Mouse (Mus musculus) midbrain, embryonic 14.5 days (tissue): Measurements from ENCODE around the gene 4921511M17Rik. TPM values are rescaled to one million over a fixed set of nuclear protein-coding genes. Genes with fewer than 3 reads are reported as not detected.
"Not testable (repeated sequence)": the region's sequence is repeated elsewhere in the genome, so short reads cannot be mapped to it uniquely, and the experiment has no call there.

ENCODE experiments used
- ATAC-seq: fragments of 200-750 bp; cut with Nextera tagmentation; 2 replicates; pipeline ENCODE4 v1.8.0; 2017; ENCODE audit warnings: moderate number of reproducible peaks, moderate library complexity; ENCODE audit not compliant: low FRiP score, low TSS enrichment
- DNase-seq: peaks from one replicate; pipeline ENCODE4 v3.0.0-alpha.2; 2015
- H3K27ac ChIP-seq: fragments of 300-500 bp; sonication (generic); replicated peaks from 2 replicates; pipeline ENCODE4 v1.5.1; 2014; ENCODE audit warnings: mild to moderate bottlenecking, low read depth, low read length, moderate library complexity
- H3K27me3 ChIP-seq: fragments of 300-500 bp; sonication (generic); 2 replicates; pipeline ENCODE4 v1.6.1; 2014; ENCODE audit warnings: low read length, control low read depth, mixed read lengths; ENCODE audit not compliant: control insufficient read depth, insufficient read depth
- H3K36me3 ChIP-seq: fragments of 300-500 bp; sonication (generic); 2 replicates; pipeline ENCODE4 v1.6.1; 2014; ENCODE audit warnings: low read length, control low read depth; ENCODE audit not compliant: control insufficient read depth, insufficient read depth
- H3K4me1 ChIP-seq: fragments of 300-500 bp; sonication (generic); 2 replicates; pipeline ENCODE4 v1.6.1; 2014; ENCODE audit warnings: mild to moderate bottlenecking, antibody characterized with exemption, low read length, control low read depth; ENCODE audit not compliant: control insufficient read depth, insufficient read depth
- H3K4me2 ChIP-seq: fragments of 300-500 bp; sonication (generic); 2 replicates; pipeline ENCODE4 v1.6.1; 2014; ENCODE audit warnings: mild to moderate bottlenecking, low read length, moderate library complexity
- H3K4me3 ChIP-seq: fragments of 300-500 bp; sonication (generic); replicated peaks from 2 replicates; pipeline ENCODE4 v1.5.1; 2014; ENCODE audit warnings: low read depth, low read length
- H3K9ac ChIP-seq: fragments of 300-500 bp; sonication (generic); replicated peaks from 2 replicates; pipeline ENCODE4 v1.6.1; 2014; ENCODE audit warnings: mild to moderate bottlenecking, low read length, moderate library complexity
- H3K9me3 ChIP-seq: fragments of 300-500 bp; sonication (generic); 2 replicates; pipeline ENCODE4 v1.6.1; 2016; ENCODE audit warnings: low read length, control low read depth, mixed read lengths; ENCODE audit not compliant: control insufficient read depth
- WGBS: fragments of 180-500 bp; shearing (Covaris S2); extraction: QIAGEN DNeasy Blood & Tissue Kit; methylation state at CpG from one replicate; pipeline ENCODE4 v1.1.7; 2014; 5-methylcytosine and 5-hydroxymethylcytosine counted together
- polyA plus RNA-seq: library from polyadenylated mRNA; unstranded; fragments of >200 nt; fragmentation: Nextera tagmentation; extraction: Ambion mirVana; gene quantifications from 2 replicates; pipeline ENCODE4 v1.2.1, GENCODE M21; 2014

4921511M17Rik gene
- polyA plus RNA-seq = not detected in 2 replicates

GRCm38 (mm10) chrX:154033727-154034126 is at the start of gene 4921511M17Rik:
Gene 4921511M17Rik (minus strand): TSS chrX:154033827.
- H3K27ac ChIP-seq, ATAC-seq: not testable (repeated sequence)

GRCm38 (mm10) chrX:154054939-154055338 is 21.3 kb upstream of the 4921511M17Rik start, which contains the start of gene Gm10057:
Gene Gm10057 (minus strand): TSS chrX:154055039.
- not testable (repeated sequence) for DNase-seq, H3K9ac ChIP-seq, H3K9me3 ChIP-seq, H3K27me3 ChIP-seq, H3K4me1 ChIP-seq, H3K36me3 ChIP-seq, ATAC-seq, H3K4me3 ChIP-seq, H3K4me2 ChIP-seq, H3K27ac ChIP-seq

More at GRCm38 (mm10) chrX:154033727-154034126, at the start of gene 4921511M17Rik:
- H3K9me3 ChIP-seq, H3K4me3 ChIP-seq, H3K9ac ChIP-seq, H3K36me3 ChIP-seq, DNase-seq, H3K4me1 ChIP-seq, H3K4me2 ChIP-seq, H3K27me3 ChIP-seq: not testable (repeated sequence)

GRCm38 (mm10) chrX:154012540-154012939 is 21.1 kb downstream of the 4921511M17Rik start, which contains the start of gene Samt1:
Gene Samt1 (minus strand): TSS chrX:154012640.
- not testable (repeated sequence) for H3K9ac ChIP-seq, H3K9me3 ChIP-seq, DNase-seq, H3K4me1 ChIP-seq, ATAC-seq, H3K27ac ChIP-seq, H3K4me3 ChIP-seq, H3K36me3 ChIP-seq, H3K4me2 ChIP-seq, H3K27me3 ChIP-seq

- not testable (repeated sequence) for H3K4me3 ChIP-seq, DNase-seq, H3K9me3 ChIP-seq, H3K27me3 ChIP-seq, H3K4me1 ChIP-seq, H3K36me3 ChIP-seq, H3K27ac ChIP-seq, H3K4me2 ChIP-seq, H3K9ac ChIP-seq
- 0 out of 2 replicates have a peak, but pooled peaks have one; percentile 24 for ATAC-seq
- no CpG with 5 or more reads among the region's 2 CpGs for WGBS
These were observed 56.7 kb downstream of the 4921511M17Rik start for GRCm38 (mm10) chrX:153976914-153977313.

DNA sequence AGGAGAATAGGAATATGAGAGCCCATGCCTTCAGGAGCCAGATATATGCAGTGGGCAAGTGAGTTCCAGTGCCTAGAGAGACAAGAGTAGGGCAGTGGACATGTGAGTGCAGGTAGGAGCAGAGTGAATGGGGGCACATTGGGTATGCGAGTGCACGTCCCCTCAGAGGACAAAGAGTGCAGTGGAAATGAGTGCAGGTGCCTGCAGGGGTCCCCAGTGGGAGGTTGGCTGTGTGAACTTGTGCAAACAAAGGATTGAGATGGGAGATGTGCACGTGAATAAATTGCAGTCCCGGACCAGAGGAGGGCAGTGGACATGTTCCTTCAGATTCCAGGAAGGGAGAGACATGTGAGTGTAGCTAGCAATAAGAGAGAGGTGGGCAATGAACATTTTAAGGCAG is 57.2 kb downstream of the 4921511M17Rik start:
- H3K27ac ChIP-seq, H3K27me3 ChIP-seq, ATAC-seq, H3K9ac ChIP-seq, DNase-seq, H3K4me3 ChIP-seq, H3K36me3 ChIP-seq, H3K4me1 ChIP-seq, H3K9me3 ChIP-seq, H3K4me2 ChIP-seq: not testable (repeated sequence)
- 16% methylated on average over 4 of the region's 4 CpGs for WGBS

DNA sequence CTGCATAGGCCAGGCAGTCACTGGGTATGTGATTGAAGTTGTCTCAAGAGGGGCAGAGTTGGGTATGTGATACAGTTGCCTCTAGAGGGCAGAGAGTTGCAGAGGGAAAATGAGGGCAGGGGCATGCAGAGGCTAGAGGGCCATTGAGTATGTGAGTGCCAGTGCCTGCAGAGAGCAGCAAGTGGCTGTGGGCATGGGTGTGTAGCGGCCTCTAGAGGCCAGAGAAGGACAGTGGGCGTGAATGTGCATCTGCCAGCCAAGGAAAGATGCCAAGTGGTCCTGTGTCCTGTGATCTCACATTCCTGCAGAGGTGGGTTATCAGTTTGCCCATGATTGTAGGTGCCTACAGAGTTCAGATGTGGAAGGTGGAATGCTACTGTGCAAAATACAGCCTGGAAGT is 59.2 kb downstream of the 4921511M17Rik start:
- Histone ChIP-seq H3K36me3 (no peaks in the 10 kb centered on the region), H3K4me1 (no peaks in the 10 kb centered on the region), H3K9me3 (no peaks in the 10 kb centered on the region), H3K9ac (no peak overlapping the region), H3K27ac (no peak overlapping the region), H3K4me2 (no peak overlapping the region), H3K4me3 (no peak overlapping the region), H3K27me3 (no peaks in the 10 kb centered on the region)
- ATAC-seq = no peak
- WGBS = 16% methylated on average over 2 of the region's 2 CpGs
- peak; percentile 6 for DNase-seq

Other genes with a start within 250 kb of the 4921511M17Rik start
- 29.5 and 30.8 TPM in 2 replicates for gene Spin2c, start 201.6 kb downstream of the 4921511M17Rik start, polyA plus RNA-seq
- not detected in 2 replicates for gene Samt1, start 21.2 kb downstream of the 4921511M17Rik start, polyA plus RNA-seq
- gene Gm10057, start 21.2 kb upstream of the 4921511M17Rik start, polyA plus RNA-seq = not detected in 2 replicates
- not detected in 2 replicates for gene Gm15140, start 86.9 kb upstream of the 4921511M17Rik start, polyA plus RNA-seq